Mouse (Mus musculus) neural tube, embryonic 13.5 days (tissue): ENCODE results near the gene Rnf169. TPM values are rescaled to one million over a fixed set of nuclear protein-coding genes. Genes with fewer than 3 reads are reported as not detected.

Source experiments
- ATAC-seq: fragments of 200-750 bp; cut with Nextera tagmentation; 2 replicates; pipeline ENCODE4 v1.8.0; 2017; ENCODE audit warnings: low read depth, mild to moderate bottlenecking, moderate TSS enrichment, moderate library complexity
- H3K27ac ChIP-seq: fragments of 300-500 bp; sonication (generic); replicated peaks from 2 replicates; pipeline ENCODE4 v1.5.1; 2015; ENCODE audit warnings: moderate library complexity, mild to moderate bottlenecking, inconsistent platforms
- H3K27me3 ChIP-seq: fragments of 300-500 bp; sonication (generic); 2 replicates; pipeline ENCODE4 v1.6.1; 2015; ENCODE audit warnings: mild to moderate bottlenecking, inconsistent platforms
- H3K36me3 ChIP-seq: fragments of 300-500 bp; sonication (generic); 2 replicates; pipeline ENCODE4 v1.6.1; 2015; ENCODE audit warnings: mild to moderate bottlenecking, inconsistent platforms
- H3K4me1 ChIP-seq: fragments of 300-500 bp; sonication (generic); replicated peaks from 2 replicates; pipeline ENCODE4 v1.6.1; 2015; ENCODE audit warnings: inconsistent platforms
- H3K4me2 ChIP-seq: fragments of 300-500 bp; sonication (generic); 2 replicates; pipeline ENCODE4 v1.6.1; 2015; ENCODE audit warnings: inconsistent platforms, mild to moderate bottlenecking, moderate library complexity
- H3K4me3 ChIP-seq: fragments of 300-500 bp; sonication (generic); 2 replicates; pipeline ENCODE4 v1.5.1; 2015; ENCODE audit warnings: mild to moderate bottlenecking, inconsistent platforms
- H3K9ac ChIP-seq: fragments of 300-500 bp; sonication (generic); 2 replicates; pipeline ENCODE4 v1.6.1; 2015; ENCODE audit warnings: moderate library complexity, mild to moderate bottlenecking, inconsistent platforms
- H3K9me3 ChIP-seq: fragments of 300-500 bp; sonication (generic); 2 replicates; pipeline ENCODE4 v1.6.1; 2016; ENCODE audit warnings: inconsistent platforms
- WGBS: fragments of 180-500 bp; shearing (Covaris S2); methylation state at CpG from one replicate; pipeline ENCODE4 v1.1.7; 2015; 5-methylcytosine and 5-hydroxymethylcytosine counted together
- polyA plus RNA-seq: library from polyadenylated mRNA; unstranded; fragments of >200 nt; fragmentation: Nextera tagmentation; extraction: Ambion mirVana; gene quantifications from 2 replicates; pipeline ENCODE4 v1.2.1, GENCODE M21; 2015

Rnf169 gene
- polyA plus RNA-seq, 1 experiment from 2014 or later, result 4.5 TPM

DNA sequence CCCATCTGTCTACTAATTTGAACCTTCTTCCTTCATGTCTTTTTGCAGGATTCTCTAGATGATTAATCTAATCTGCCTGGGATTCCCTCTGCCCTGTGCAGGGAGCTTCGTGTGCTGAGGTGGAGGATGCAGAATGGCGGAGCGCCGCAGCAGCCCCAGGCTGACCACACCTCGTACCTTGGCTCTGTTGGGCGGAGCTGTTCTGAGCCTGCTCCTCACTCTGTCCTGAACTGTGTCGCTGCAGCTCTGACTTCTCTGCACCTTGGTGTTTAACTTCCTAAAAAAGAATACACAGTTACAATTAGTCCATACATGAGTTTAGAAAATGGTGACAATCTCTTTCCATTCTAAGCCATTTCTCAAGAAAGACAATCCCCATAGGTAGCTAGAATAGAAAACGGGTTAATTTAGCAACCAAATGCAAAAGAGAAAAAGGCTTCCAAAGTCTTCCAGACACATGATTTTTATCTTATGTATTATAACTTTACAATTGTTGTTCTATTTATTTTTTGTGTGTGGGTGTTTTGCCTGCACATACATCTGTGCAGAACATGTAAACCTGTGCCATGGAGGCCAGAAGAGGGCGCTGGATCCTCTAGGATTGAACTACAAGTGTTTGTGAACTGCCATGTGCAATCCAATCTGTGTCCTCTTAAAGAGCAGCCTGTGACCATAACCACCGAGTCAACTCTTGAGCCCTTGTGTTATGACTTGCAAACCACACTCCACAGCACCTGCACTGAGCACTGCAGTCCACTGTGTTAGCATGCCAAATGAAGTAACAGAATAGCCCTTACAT is 53.1 kb downstream of the Rnf169 start:
- H3K27ac ChIP-seq, result no peak overlapping the region
- H3K27me3 ChIP-seq, result no peaks in the 10 kb centered on the region
- no peaks in the 10 kb centered on the region for H3K9me3 ChIP-seq
- H3K4me2 ChIP-seq, result no peak overlapping the region
- no peak overlapping the region for H3K4me3 ChIP-seq
- H3K9ac ChIP-seq, result no peak overlapping the region
- WGBS, result 80% methylated on average over 10 of the region's 10 CpGs
- peaks cover 50% of the 10 kb centered on the region for H3K36me3 ChIP-seq
- no peaks in the 10 kb centered on the region for H3K4me1 ChIP-seq
- ATAC-seq, result no peak

DNA sequence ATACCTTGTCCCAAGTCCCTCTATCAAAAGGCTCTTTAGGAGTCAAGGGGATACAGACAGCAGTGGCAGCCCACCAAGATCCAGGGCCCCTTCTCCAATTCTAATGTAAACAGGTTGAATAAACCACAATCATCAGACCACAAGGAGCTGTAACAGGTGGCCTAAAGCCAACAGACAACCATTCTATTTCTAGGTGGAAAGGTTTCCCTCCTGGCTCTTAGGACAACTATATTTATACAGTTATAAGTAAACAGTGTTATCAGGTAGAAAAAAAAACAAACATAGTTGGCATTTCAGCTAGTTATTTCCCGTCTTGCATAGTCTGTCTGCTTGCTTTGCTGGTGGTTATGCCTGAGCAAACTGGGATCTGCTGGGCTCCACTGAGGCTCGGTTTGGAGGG is 59.8 kb downstream of the Rnf169 start:
- Histone ChIP-seq H3K4me2 (no peak overlapping the region), H3K27me3 (peaks cover 27% of the 10 kb centered on the region), H3K9ac (no peak overlapping the region), H3K4me1 (peaks cover 19% of the 10 kb centered on the region), H3K4me3 (no peak overlapping the region), H3K9me3 (no peaks in the 10 kb centered on the region), H3K36me3 (peaks cover 28% of the 10 kb centered on the region), H3K27ac (no peak overlapping the region)
- WGBS, result 85% methylated on average over 2 of the region's 2 CpGs
- no peak for ATAC-seq

GRCm38 (mm10) chr7:99919971-99920370 is 60.3 kb downstream of the Rnf169 start:
- peaks cover 24% of the 10 kb centered on the region for H3K36me3 ChIP-seq
- no peak overlapping the region for H3K4me3 ChIP-seq
- H3K9ac ChIP-seq, result no peak overlapping the region
- H3K27ac ChIP-seq, result no peak overlapping the region
- no peak overlapping the region for H3K4me2 ChIP-seq
- no peak for ATAC-seq
- peaks cover 27% of the 10 kb centered on the region for H3K27me3 ChIP-seq
- 91% methylated on average over 6 of the region's 6 CpGs for WGBS
- H3K4me1 ChIP-seq, result peaks cover 19% of the 10 kb centered on the region
- H3K9me3 ChIP-seq, result no peaks in the 10 kb centered on the region

DNA sequence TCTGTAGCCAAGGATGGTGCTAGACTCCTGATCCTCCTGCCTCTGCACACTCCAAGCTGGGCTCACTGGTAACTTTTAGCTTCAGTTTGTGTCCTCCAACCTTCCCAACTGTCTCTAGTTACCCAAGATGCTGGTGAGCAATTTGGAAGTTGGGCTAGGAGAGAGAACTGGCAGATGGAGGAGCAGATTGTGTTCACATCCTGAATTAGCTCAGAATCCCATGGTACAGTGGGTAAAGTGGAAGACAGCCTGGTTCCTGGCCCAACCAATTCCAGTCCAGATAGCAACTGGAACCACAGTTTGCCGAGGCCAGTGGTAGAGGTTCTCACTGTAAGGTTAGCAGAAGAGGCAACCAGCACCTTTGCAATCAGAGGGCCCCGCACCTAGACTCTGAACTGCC is 61.1 kb downstream of the Rnf169 start:
- Histone ChIP-seq H3K4me3 (no peak overlapping the region), H3K4me1 (peaks cover 19% of the 10 kb centered on the region), H3K4me2 (no peak overlapping the region), H3K9me3 (no peaks in the 10 kb centered on the region), H3K36me3 (peaks cover 16% of the 10 kb centered on the region), H3K9ac (no peak overlapping the region), H3K27me3 (peaks cover 27% of the 10 kb centered on the region), H3K27ac (no peak overlapping the region)
- 98% methylated on average over 2 of the region's 2 CpGs for WGBS
- no peak for ATAC-seq

GRCm38 (mm10) chr7:99917320-99917844 is 62.9 kb downstream of the Rnf169 start:
- ATAC-seq, result peak; percentile 68
- whole genome bisulfite sequencing, result 2% methylated on average over 36 of the region's 36 CpGs
- peak overlapping the region; percentile 62 for H3K9ac ChIP-seq

DNA sequence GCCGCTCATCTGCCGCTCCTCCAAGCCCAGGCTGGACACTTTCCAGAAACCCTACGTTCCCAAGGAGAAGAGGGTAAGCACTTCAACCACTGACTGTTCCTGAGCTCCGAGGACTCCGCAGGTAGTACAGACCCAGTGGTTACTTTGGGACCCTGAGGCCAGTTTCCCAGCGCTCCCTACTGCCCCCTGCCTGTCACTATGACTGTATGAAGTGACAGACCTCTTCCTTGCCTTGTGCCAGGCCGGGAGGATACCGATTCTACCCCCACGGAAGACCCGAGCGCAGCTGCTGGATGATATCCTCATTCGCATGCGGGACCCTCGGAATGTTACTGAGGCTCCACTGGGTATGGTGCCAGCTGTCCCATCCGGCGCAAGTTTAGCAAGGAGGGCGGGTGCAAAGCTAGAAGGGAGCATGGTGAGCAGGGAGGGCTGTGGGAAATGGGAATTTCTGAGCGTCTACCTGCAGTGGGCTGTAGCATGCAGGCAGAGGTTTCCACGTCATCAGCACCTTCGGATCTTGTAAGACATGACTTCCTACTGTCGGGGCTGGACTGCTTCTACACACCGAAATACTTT is 63.4 kb downstream of the Rnf169 start:
- ATAC-seq, result peak; percentile 49; the same call in 1 of the 2 replicates
- Histone ChIP-seq H3K4me3 (peak overlapping the region; percentile 32), H3K9me3 (no peaks in the 10 kb centered on the region), H3K36me3 (no peaks in the 10 kb centered on the region), H3K4me2 (peak overlapping the region; percentile 74), H3K27ac (no peak overlapping the region), H3K4me1 (peaks cover 19% of the 10 kb centered on the region), H3K27me3 (peaks cover 27% of the 10 kb centered on the region), H3K9ac (peak overlapping the region; percentile 62)
- WGBS, result 8% methylated on average over 21 of the region's 22 CpGs

More at GRCm38 (mm10) chr7:99917320-99917844, 62.9 kb downstream of the Rnf169 start:
- Histone ChIP-seq H3K36me3 (no peaks in the 10 kb centered on the region), H3K9me3 (no peaks in the 10 kb centered on the region), H3K4me1 (peaks cover 19% of the 10 kb centered on the region), H3K4me2 (peak overlapping the region; percentile 74), H3K27me3 (peaks cover 27% of the 10 kb centered on the region), H3K4me3 (peak overlapping the region; percentile 32), H3K27ac (no peak overlapping the region)

DNA sequence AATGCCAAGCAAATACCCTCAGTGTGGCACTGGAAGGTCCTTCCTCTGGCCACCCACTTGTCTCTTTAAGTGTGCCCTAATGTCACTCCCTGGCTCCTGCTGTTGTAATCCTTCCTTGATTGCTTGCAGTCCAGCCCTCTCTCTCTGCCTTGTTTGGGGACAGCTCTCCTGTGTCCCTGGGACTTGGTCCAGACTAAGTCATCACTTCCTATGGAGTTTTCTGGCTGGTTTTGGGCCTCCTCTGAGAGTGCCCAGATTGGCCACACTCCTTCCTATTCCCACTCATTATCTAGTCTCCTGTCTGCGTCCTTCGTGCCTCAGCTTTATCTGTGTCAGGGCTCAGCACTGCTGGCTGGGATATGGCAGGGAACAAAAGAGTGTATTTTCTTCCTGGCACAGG is 64.7 kb downstream of the Rnf169 start:
- H3K4me1 ChIP-seq, result peaks cover 19% of the 10 kb centered on the region
- no peak overlapping the region for H3K27ac ChIP-seq
- H3K4me3 ChIP-seq, result no peak overlapping the region
- ATAC-seq, result no peak
- no peaks in the 10 kb centered on the region for H3K9me3 ChIP-seq
- no peaks in the 10 kb centered on the region for H3K36me3 ChIP-seq
- peaks cover 27% of the 10 kb centered on the region for H3K27me3 ChIP-seq
- H3K9ac ChIP-seq, result no peak overlapping the region
- WGBS, result 66% methylated on average over 2 of the region's 2 CpGs
- H3K4me2 ChIP-seq, result no peak overlapping the region

- Histone ChIP-seq H3K9me3 (no peaks in the 10 kb centered on the region), H3K9ac (no peak overlapping the region), H3K4me1 (peaks cover 19% of the 10 kb centered on the region), H3K36me3 (no peaks in the 10 kb centered on the region), H3K4me3 (no peak overlapping the region), H3K27ac (no peak overlapping the region), H3K27me3 (peaks cover 27% of the 10 kb centered on the region), H3K4me2 (no peak overlapping the region)
- ATAC-seq, result no peak
- 84% methylated on average over 10 of the region's 10 CpGs for WGBS
Observed at GRCm38 (mm10) chr7:99914316-99914715, 65.9 kb downstream of the Rnf169 start.

- Histone ChIP-seq H3K36me3 (no peaks in the 10 kb centered on the region), H3K4me2 (no peak overlapping the region), H3K9me3 (no peaks in the 10 kb centered on the region), H3K4me3 (no peak overlapping the region), H3K27me3 (0 out of 2 replicates have a peak, but pooled peaks cover 2% of the 10 kb centered on the region), H3K27ac (no peak overlapping the region), H3K9ac (no peak overlapping the region), H3K4me1 (no peaks in the 10 kb centered on the region; the same call in 1 of the 2 replicates)
- 78% methylated on average over 5 of the region's 5 CpGs for WGBS
- no peak for ATAC-seq
Observed at GRCm38 (mm10) chr7:99911038-99911437, 69.2 kb downstream of the Rnf169 start.

GRCm38 (mm10) chr7:99907463-99907862 is 72.8 kb downstream of the Rnf169 start:
- H3K9ac ChIP-seq, result no peak overlapping the region
- no peak for ATAC-seq
- no peaks in the 10 kb centered on the region for H3K36me3 ChIP-seq
- H3K9me3 ChIP-seq, result no peaks in the 10 kb centered on the region
- no peak overlapping the region for H3K27ac ChIP-seq
- WGBS, result 79% methylated on average over 3 of the region's 3 CpGs
- 0 out of 2 replicates have a peak, but pooled peaks cover 4% of the 10 kb centered on the region for H3K4me1 ChIP-seq
- H3K4me2 ChIP-seq, result no peak overlapping the region
- no peak overlapping the region for H3K4me3 ChIP-seq
- H3K27me3 ChIP-seq, result no peaks in the 10 kb centered on the region

GRCm38 (mm10) chr7:99906346-99906745 is 73.9 kb downstream of the Rnf169 start:
- 0 out of 2 replicates have a peak, but pooled peaks cover 4% of the 10 kb centered on the region for H3K4me1 ChIP-seq
- no peak overlapping the region for H3K9ac ChIP-seq
- no peak overlapping the region for H3K27ac ChIP-seq
- no peaks in the 10 kb centered on the region for H3K27me3 ChIP-seq
- no peak for ATAC-seq
- H3K36me3 ChIP-seq, result no peaks in the 10 kb centered on the region
- no peak overlapping the region for H3K4me2 ChIP-seq
- H3K9me3 ChIP-seq, result no peaks in the 10 kb centered on the region
- 87% methylated on average over 3 of the region's 3 CpGs for WGBS
- H3K4me3 ChIP-seq, result no peak overlapping the region

DNA sequence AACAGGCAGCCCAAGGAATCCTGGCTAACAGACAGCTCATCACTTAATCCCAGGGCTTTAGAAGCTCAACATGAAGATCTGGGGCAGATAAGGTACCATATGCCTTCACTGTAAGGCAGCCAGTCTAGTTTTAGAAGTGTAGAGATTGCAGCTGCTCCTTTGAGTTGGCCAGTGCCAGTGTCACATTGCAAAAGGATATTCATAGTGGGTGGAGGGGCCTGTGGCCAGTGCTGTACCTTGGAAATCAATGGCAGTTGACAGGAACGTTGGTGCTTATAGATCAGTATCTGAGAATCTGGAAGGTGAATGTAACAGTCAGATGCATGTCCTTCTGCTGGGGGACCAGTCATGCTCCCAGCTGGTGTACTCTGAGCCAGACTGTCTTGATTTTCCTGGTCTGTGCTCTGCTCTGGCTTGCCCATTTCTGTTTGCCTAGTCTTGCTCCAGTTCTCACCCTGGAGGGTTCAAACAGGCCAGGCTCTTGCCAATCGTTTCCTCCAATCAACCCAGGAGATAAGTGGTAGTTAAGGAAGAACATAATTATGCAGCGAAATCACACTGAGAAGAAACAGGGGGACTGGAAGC is 75.7 kb downstream of the Rnf169 start:
- H3K27me3 ChIP-seq, result no peaks in the 10 kb centered on the region
- 63% methylated on average over 3 of the region's 3 CpGs for WGBS
- no peak overlapping the region for H3K27ac ChIP-seq
- H3K36me3 ChIP-seq, result no peaks in the 10 kb centered on the region
- 0 out of 2 replicates have a peak, but pooled peaks cover 4% of the 10 kb centered on the region for H3K4me1 ChIP-seq
- H3K4me3 ChIP-seq, result no peak overlapping the region
- no peaks in the 10 kb centered on the region for H3K9me3 ChIP-seq
- ATAC-seq, result no peak
- H3K4me2 ChIP-seq, result no peak overlapping the region
- H3K9ac ChIP-seq, result no peak overlapping the region
